Mouse (Mus musculus) hindbrain, embryonic 10.5 days (tissue): ENCODE measurements around the gene Gpalpp1. TPM values are rescaled to one million over a fixed set of nuclear protein-coding genes. Genes with fewer than 3 reads are reported as not detected.

Experiments used
- DNase-seq: peaks from one replicate; pipeline ENCODE4 v3.0.0-alpha.2; 2017; ENCODE audit warnings: low spot score
- H3K27ac ChIP-seq: fragments of 300-500 bp; sonication (generic); 2 replicates; pipeline ENCODE4 v1.5.1; 2016; ENCODE audit warnings: mild to moderate bottlenecking, moderate library complexity
- H3K27me3 ChIP-seq: fragments of 300-500 bp; sonication (generic); 2 replicates; pipeline ENCODE4 v1.6.1; 2016; ENCODE audit warnings: mild to moderate bottlenecking; ENCODE audit not compliant: poor library complexity, insufficient read depth, severe bottlenecking
- H3K36me3 ChIP-seq: fragments of 300-500 bp; sonication (generic); 2 replicates; pipeline ENCODE4 v1.6.1; 2016; ENCODE audit warnings: mild to moderate bottlenecking, moderate library complexity
- H3K4me1 ChIP-seq: fragments of 300-500 bp; sonication (generic); replicated peaks from 2 replicates; pipeline ENCODE4 v1.6.1; 2016; ENCODE audit warnings: mild to moderate bottlenecking
- H3K4me3 ChIP-seq: fragments of 300-500 bp; sonication (generic); 2 replicates; pipeline ENCODE4 v1.5.1; 2016; ENCODE audit warnings: mild to moderate bottlenecking, moderate library complexity
- H3K9me3 ChIP-seq: fragments of 300-500 bp; sonication (generic); 2 replicates; pipeline ENCODE4 v1.6.1; 2016; ENCODE audit warnings: mild to moderate bottlenecking, moderate library complexity
- WGBS: fragments of 180-500 bp; shearing (Covaris S2); methylation state at CpG from one replicate; pipeline ENCODE4 v1.1.7; 2016; 5-methylcytosine and 5-hydroxymethylcytosine counted together
- polyA plus RNA-seq: library from polyadenylated mRNA; unstranded; fragments of >200 nt; fragmentation: Nextera tagmentation; extraction: Ambion mirVana; gene quantifications from 2 replicates; pipeline ENCODE4 v1.2.1, GENCODE M21; 2016

Gpalpp1 gene
- polyA plus RNA-seq, 1 experiment from 2014 or later = 13.1 TPM

- no peak for DNase-seq
- no peaks in the 10 kb centered on the region for H3K27me3 ChIP-seq
- no peak overlapping the region for H3K27ac ChIP-seq
- H3K4me1 ChIP-seq = peaks cover 7% of the 10 kb centered on the region
- no peak overlapping the region for H3K4me3 ChIP-seq
- H3K36me3 ChIP-seq = no peaks in the 10 kb centered on the region
- 48% methylated on average over 3 of the region's 3 CpGs for WGBS
- no peaks in the 10 kb centered on the region for H3K9me3 ChIP-seq
Measured at GRCm38 (mm10) chr14:76044164-76044557, 66.4 kb downstream of the Gpalpp1 start.

- no peaks in the 10 kb centered on the region for H3K27me3 ChIP-seq
- no peaks in the 10 kb centered on the region for H3K36me3 ChIP-seq
- WGBS = 84% methylated on average over 14 of the region's 14 CpGs
- peaks cover 7% of the 10 kb centered on the region for H3K4me1 ChIP-seq
- H3K9me3 ChIP-seq = no peaks in the 10 kb centered on the region
- H3K27ac ChIP-seq = no peak overlapping the region
- H3K4me3 ChIP-seq = no peak overlapping the region
- no peak for DNase-seq
Measured at GRCm38 (mm10) chr14:76043251-76044163, 67.1 kb downstream of the Gpalpp1 start.

Other genes with a start within 250 kb of the Gpalpp1 start
- gene Kctd4, start 155.8 kb downstream of the Gpalpp1 start, polyA plus RNA-seq = 0.31 and 0.61 TPM in 2 replicates
- 47.8 and 56.1 TPM in 2 replicates for gene Gtf2f2, start 99.9 kb downstream of the Gpalpp1 start, polyA plus RNA-seq
- 17.5 and 19.4 TPM in 2 replicates for gene Nufip1, start 131 bp upstream of the Gpalpp1 start, polyA plus RNA-seq